Mouse (Mus musculus) B cell, adult 67 days (primary cell): ENCODE results near the gene Cxcl10. TPM values are rescaled to one million over a fixed set of nuclear protein-coding genes. Genes with fewer than 3 reads are reported as not detected.

Experiments
- total RNA-seq, 2 experiments: library from RNA; stranded (reverse); gene quantifications; 4 replicates each; pipeline ENCODE4 v1.2.4; 2023

The Cxcl10 gene
- 1 to 10 TPM in 1 of 2 experiments, not detected in 1; 1.5 TPM for total RNA-seq

DNA sequence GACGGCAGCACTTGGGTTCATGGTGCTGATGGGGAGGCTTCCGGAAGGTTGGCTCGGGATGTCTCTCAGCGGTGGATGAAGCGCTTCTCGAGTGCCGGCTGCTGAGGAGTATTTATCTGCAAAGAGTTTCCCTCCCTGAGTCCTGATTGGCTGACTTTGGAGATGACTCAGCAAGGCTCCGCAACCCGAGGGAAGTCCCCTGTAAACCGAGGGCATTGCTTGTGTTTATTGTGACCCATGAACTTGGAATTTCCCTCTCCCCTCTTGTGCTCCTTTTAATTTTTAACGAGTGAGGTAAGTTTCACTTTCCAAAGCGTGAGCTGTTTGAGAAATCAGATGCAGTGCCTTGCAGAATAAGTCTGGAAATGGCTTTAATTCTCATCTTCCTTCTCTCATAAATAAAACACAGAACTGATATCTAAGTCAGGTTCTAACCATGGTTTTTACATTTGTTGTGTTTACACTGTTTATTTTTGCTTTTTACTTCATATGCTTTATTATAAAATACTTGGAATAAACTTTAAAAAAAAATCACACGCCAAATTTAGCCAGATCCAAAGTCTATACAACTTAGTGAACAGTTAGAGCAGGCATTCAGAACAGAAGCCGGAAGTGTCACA is at the start of gene Cxcl10:
TSS of gene Cxcl10 (minus strand) at position 96 of the 620 bp plus-strand sequence.

DNA sequence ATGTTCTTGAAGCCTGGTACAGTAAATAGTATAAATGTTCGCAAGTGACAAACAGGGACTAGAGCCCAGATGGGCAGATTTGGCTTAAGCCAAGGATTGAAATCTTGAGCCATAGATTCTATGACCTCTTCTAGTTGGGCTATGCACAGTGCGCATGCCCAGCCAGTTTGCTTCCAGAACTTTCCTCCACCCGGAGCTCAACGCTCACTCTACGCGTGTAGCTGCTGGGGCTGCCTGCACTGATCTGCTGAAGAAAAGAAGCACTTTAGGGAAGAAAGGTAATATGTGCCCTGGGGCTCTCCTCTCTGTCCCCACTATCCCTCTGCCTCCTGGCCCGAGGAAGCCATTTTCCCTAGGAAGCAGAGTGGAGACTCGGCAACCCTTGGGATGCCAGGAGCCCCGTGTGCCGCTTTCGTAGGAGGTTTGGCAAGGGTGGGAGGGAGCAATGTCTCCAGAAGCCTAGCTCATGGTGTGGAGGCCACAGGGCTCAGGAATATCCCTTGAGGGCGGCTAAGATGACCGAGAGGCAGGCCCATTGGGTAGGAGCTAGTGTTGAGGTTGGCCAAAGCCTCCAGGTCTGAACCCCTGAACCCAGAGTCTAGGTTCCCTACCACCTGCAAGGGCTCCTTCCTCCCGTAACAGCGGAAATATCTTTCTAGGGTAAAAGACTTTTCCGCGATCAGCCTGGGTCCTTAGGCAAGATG is 16.9 kb downstream of the Cxcl10 start, which contains the start of gene Art3:
TSS of gene Art3 (plus strand) at position 193 of the 704 bp plus-strand sequence.

DNA sequence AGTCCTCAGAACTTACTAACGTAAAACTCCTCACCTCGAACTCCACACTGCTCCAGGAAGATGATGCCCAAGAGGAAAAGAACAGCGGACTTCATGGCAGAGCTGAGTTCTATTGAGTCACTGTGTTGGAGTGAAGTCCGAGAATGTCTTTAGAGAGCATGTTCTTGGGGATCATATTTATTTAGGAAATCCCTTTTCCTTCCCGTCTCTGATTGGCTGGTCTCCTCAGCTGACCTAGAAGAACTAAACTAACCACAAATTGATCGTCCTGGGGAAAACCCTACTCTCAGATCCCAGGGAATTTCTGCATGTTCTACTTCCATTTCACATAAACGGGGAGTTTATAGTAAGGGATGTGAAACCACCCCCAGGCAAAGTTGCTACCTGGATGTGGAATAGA is 20.8 kb downstream of the Cxcl10 start, which contains the start of gene Cxcl9:
TSS of gene Cxcl9 (minus strand) at position 151 of the 400 bp plus-strand sequence.

DNA sequence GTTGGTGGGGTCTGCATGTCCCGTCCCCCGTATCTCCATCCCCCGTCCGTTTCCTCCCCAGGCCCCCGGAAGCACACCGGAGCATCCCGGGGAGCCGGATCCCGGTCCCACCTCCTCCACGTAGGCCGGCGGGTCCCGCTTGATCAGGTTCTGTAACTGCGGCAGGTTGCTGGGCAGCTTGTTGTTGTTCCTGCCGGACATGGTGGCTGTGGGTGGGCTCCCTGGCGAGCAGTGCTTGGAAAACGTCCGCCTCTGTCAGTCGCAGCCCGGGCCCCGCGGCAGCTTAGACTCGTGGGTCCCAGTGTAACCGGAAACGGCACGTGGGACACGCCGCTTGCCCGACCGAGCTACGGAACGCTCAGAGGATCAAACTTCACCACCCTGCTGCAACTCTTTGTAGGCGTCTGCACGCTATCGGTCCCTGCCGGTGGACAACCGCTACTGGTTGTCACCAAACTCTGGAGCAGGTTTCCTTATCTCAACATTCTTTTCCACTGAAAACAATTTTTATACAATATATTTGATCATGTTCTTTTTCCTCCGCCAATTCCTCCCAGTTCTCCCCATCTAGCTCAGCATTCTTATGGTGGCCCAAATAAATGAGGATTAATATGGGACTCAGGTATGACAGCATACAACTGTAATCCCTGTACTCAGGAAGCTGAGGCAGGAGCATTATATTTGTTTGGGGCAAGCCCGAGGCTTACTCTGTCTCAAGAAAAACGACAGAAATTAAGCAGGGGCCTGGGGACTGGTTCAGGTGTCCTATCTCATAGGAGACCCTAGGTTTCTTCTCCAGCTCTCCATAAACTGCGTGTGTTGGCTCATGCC is 38.8 kb downstream of the Cxcl10 start, which contains the start of gene Sdad1:
TSS of gene Sdad1 (minus strand) at position 799 of the 831 bp plus-strand sequence.

Other genes with a start within 250 kb of the Cxcl10 start
- gene Uso1, start 211.0 kb downstream of the Cxcl10 start, total RNA-seq: 10 to 100 TPM; 65.4 to 78.1 TPM
- gene U90926, start 133.5 kb downstream of the Cxcl10 start, total RNA-seq: not detected
- gene Ppef2, start 92.6 kb downstream of the Cxcl10 start, total RNA-seq: 1 to 10 TPM in 1 of 2 experiments, under 1 TPM in 1; 0.73 to 1.5 TPM
- gene Naaa, start 70.7 kb downstream of the Cxcl10 start, total RNA-seq: 10 to 100 TPM; 41.9 to 43.3 TPM
- gene Sdad1, start 38.4 kb downstream of the Cxcl10 start, total RNA-seq: 100 to 1,000 TPM; 109 to 111 TPM
- 1 to 10 TPM in 1 of 2 experiments, not detected in 1; 1.3 TPM for gene Cxcl9, start 20.8 kb downstream of the Cxcl10 start, total RNA-seq
- 1 to 10 TPM in 1 of 2 experiments, not detected in 1; 1.5 TPM for gene Art3, start 17.1 kb downstream of the Cxcl10 start, total RNA-seq
- 10 to 100 TPM; 55.3 to 60.4 TPM for gene Nup54, start 86.3 kb upstream of the Cxcl10 start, total RNA-seq
- 10 to 100 TPM; 31.1 to 33.0 TPM for gene Scarb2, start 157.9 kb upstream of the Cxcl10 start, total RNA-seq
- gene Fam47e, start 206.2 kb upstream of the Cxcl10 start, total RNA-seq: not detected